Mouse (Mus musculus): Measurements from ENCODE around the gene Hpd. TPM values are rescaled to one million over a fixed set of nuclear protein-coding genes. Genes with fewer than 3 reads are reported as not detected.

The Hpd gene
- total and polyA plus RNA-seq, 2 experiments from 2014 or later = not detected

GRCm38 (mm10) chr5:123157972-123158371 is 24.6 kb downstream of the Hpd start:
- H3K4me1 ChIP-seq (ENCODE audit: insufficient read depth) = no peaks in the 10 kb centered on the region
- ATAC-seq (no peak), DNase-seq (no peak)
- no peak overlapping the region for H3K9ac ChIP-seq
- peaks cover 79% of the 10 kb centered on the region for H3K36me3 ChIP-seq (ENCODE audit: insufficient read depth)
- no peak overlapping the region for H3K27ac ChIP-seq (ENCODE audit: low read depth, low read length)
- no peaks in the 10 kb centered on the region for H3K9me3 ChIP-seq (ENCODE audit: low read length)
- H3K4me3 ChIP-seq (ENCODE audit: low read depth, low read length) = no peak overlapping the region
- no peaks in the 10 kb centered on the region for H3K27me3 ChIP-seq (ENCODE audit: insufficient read depth, low read length)
- no peak for TF ChIP-seq CTCF (IDR thresholded peaks at IDR 0.05; ENCODE audit: low read depth)
- H3K4me2 ChIP-seq (ENCODE audit: low read depth) = no peak overlapping the region
- WGBS = 93% methylated on average over 4 of the region's 4 CpGs

DNA sequence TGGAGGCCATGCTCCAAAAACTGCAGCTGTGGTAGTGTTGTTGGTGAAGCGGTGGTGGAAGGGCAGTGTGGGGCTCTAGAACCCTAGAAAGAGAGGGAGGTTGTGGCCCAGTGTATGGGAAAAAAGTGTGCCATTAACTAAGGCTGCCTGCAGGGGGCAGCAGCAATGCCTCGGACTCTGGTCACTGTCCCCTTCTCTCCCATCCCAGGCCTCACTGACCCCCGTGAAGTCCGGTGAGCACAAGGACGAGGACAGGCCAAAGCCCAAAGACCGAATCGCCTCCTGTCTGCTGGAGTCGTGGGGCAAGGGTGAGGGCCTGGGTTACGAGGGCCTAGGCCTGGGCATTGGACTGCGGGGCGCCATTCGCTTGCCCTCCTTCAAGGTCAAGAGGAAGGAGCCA is 25.8 kb downstream of the Hpd start:
- Histone ChIP-seq H3K27ac (ENCODE audit: low read depth, low read length) (no peak overlapping the region), H3K4me2 (ENCODE audit: low read depth) (no peak overlapping the region), H3K4me3 (ENCODE audit: low read depth, low read length) (no peak overlapping the region), H3K36me3 (ENCODE audit: insufficient read depth) (peaks cover 76% of the 10 kb centered on the region), H3K27me3 (ENCODE audit: insufficient read depth, low read length) (no peaks in the 10 kb centered on the region), H3K9me3 (ENCODE audit: low read length) (no peaks in the 10 kb centered on the region), H3K4me1 (ENCODE audit: insufficient read depth) (no peaks in the 10 kb centered on the region), H3K9ac (no peak overlapping the region)
- ATAC-seq (no peak), DNase-seq (no peak)
- WGBS = 87% methylated on average over 12 of the region's 12 CpGs
- peak; percentile 60 for TF ChIP-seq CTCF (IDR thresholded peaks at IDR 0.05; ENCODE audit: low read depth)

GRCm38 (mm10) chr5:123155425-123155824 is 27.1 kb downstream of the Hpd start:
- ATAC-seq (peak; percentile 55; the same call in 1 of the 2 replicates), DNase-seq (peak; percentile 74)
- Histone ChIP-seq H3K9me3 (ENCODE audit: low read length) (no peaks in the 10 kb centered on the region), H3K4me1 (ENCODE audit: insufficient read depth) (peaks cover 8% of the 10 kb centered on the region), H3K27ac (ENCODE audit: low read depth, low read length) (no peak overlapping the region), H3K4me2 (ENCODE audit: low read depth) (no peak overlapping the region), H3K4me3 (ENCODE audit: low read depth, low read length) (no peak overlapping the region), H3K36me3 (ENCODE audit: insufficient read depth) (peaks cover 63% of the 10 kb centered on the region), H3K9ac (no peak overlapping the region), H3K27me3 (ENCODE audit: insufficient read depth, low read length) (no peaks in the 10 kb centered on the region)
- 52% methylated on average over 7 of the region's 7 CpGs for WGBS
- TF ChIP-seq CTCF (IDR thresholded peaks at IDR 0.05; ENCODE audit: low read depth) = peak; percentile 78

DNA sequence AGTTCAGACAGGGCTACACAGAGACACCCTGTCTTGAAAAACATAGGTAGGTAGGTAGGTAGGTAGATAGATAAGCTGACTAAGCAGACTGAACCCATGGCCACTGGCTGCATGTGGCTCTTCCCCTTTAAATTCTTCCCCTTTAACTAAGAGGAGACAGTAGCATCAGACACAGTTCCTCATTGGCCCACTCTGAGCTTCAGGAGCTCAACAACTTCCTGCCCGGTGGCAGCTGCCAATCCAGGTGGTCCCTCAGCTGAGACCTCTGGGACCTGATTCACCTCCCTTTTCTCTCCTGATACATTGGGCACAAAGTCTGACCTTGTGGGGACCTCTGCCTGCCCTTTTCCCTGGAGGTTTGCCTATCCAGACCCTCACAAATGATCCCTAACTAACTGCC is 29.6 kb downstream of the Hpd start:
- Histone ChIP-seq H3K4me2 (ENCODE audit: low read depth) (no peak overlapping the region), H3K36me3 (ENCODE audit: insufficient read depth) (peaks cover 50% of the 10 kb centered on the region), H3K4me3 (ENCODE audit: low read depth, low read length) (no peak overlapping the region), H3K4me1 (ENCODE audit: insufficient read depth) (peaks cover 19% of the 10 kb centered on the region), H3K27ac (ENCODE audit: low read depth, low read length) (no peak overlapping the region), H3K9ac (no peak overlapping the region), H3K9me3 (ENCODE audit: low read length) (no peaks in the 10 kb centered on the region), H3K27me3 (ENCODE audit: insufficient read depth, low read length) (no peaks in the 10 kb centered on the region)
- WGBS = 71% methylated on average over 1 of the region's 1 CpGs
- DNase-seq (no peak), ATAC-seq (no peak)
- TF ChIP-seq CTCF (IDR thresholded peaks at IDR 0.05; ENCODE audit: low read depth) = no peak

DNA sequence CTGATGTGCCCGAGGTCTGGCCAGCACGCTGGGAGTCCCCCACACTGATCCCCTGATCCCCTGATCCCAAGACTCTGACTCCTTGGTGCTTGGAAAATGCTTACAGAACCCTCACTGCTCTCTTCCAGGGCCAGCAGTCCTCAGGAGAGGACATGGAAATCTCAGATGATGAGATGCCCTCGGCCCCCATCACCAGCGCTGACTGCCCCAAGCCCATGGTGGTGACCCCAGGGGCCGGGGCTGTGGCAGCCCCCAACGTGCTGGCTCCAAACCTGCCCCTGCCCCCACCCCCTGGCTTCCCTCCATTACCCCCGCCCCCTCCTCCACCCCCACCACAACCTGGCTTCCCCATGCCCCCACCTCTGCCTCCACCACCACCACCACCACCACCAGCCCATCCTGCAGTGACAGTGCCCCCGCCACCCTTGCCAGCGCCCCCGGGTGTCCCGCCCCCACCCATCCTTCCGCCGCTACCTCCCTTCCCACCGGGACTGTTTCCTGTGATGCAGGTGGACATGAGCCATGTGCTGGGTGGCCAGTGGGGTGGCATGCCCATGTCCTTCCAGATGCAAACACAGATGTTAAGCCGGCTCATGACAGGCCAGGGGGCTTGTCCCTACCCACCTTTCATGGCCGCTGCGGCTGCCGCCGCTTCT is 30.7 kb downstream of the Hpd start:
- DNase-seq = no peak
- Histone ChIP-seq H3K4me3 (ENCODE audit: low read depth, low read length) (no peak overlapping the region), H3K4me2 (ENCODE audit: low read depth) (no peak overlapping the region), H3K27ac (ENCODE audit: low read depth, low read length) (no peak overlapping the region), H3K27me3 (ENCODE audit: insufficient read depth, low read length) (no peaks in the 10 kb centered on the region), H3K9ac (no peak overlapping the region), H3K36me3 (ENCODE audit: insufficient read depth) (peaks cover 50% of the 10 kb centered on the region), H3K4me1 (ENCODE audit: insufficient read depth) (peaks cover 19% of the 10 kb centered on the region), H3K9me3 (ENCODE audit: low read length) (no peaks in the 10 kb centered on the region)
- 94% methylated on average over 18 of the region's 19 CpGs for WGBS
- no peak for ATAC-seq
- TF ChIP-seq CTCF (IDR thresholded peaks at IDR 0.05; ENCODE audit: low read depth) = no peak

- Histone ChIP-seq H3K9me3 (ENCODE audit: low read length) (no peaks in the 10 kb centered on the region), H3K36me3 (ENCODE audit: insufficient read depth) (peaks cover 50% of the 10 kb centered on the region), H3K9ac (no peak overlapping the region), H3K4me3 (ENCODE audit: low read depth, low read length) (peak overlapping the region; percentile 40; the same call in 1 of the 2 replicates), H3K27me3 (ENCODE audit: insufficient read depth, low read length) (no peaks in the 10 kb centered on the region), H3K4me1 (ENCODE audit: insufficient read depth) (peaks cover 19% of the 10 kb centered on the region), H3K4me2 (ENCODE audit: low read depth) (peak overlapping the region; percentile 69), H3K27ac (ENCODE audit: low read depth, low read length) (no peak overlapping the region)
- no peak for TF ChIP-seq CTCF (IDR thresholded peaks at IDR 0.05; ENCODE audit: low read depth)
- ATAC-seq (peak; percentile 49), DNase-seq (peak; percentile 37)
- WGBS = 31% methylated on average over 7 of the region's 7 CpGs
Measured at GRCm38 (mm10) chr5:123151077-123151476, 31.4 kb downstream of the Hpd start.

- peaks cover 19% of the 10 kb centered on the region for H3K4me1 ChIP-seq (ENCODE audit: insufficient read depth)
- peak overlapping the region; percentile 39; the same call in 1 of the 2 replicates for H3K9ac ChIP-seq
- ATAC-seq (no peak), DNase-seq (no peak)
- H3K4me2 ChIP-seq (ENCODE audit: low read depth) = peak overlapping the region; percentile 69
- H3K27ac ChIP-seq (ENCODE audit: low read depth, low read length) = no peak overlapping the region
- no peaks in the 10 kb centered on the region for H3K9me3 ChIP-seq (ENCODE audit: low read length)
- H3K4me3 ChIP-seq (ENCODE audit: low read depth, low read length) = peak overlapping the region; percentile 40
- TF ChIP-seq CTCF (IDR thresholded peaks at IDR 0.05; ENCODE audit: low read depth) = no peak
- no peaks in the 10 kb centered on the region for H3K27me3 ChIP-seq (ENCODE audit: insufficient read depth, low read length)
- WGBS = 38% methylated on average over 7 of the region's 7 CpGs
- peaks cover 50% of the 10 kb centered on the region for H3K36me3 ChIP-seq (ENCODE audit: insufficient read depth)
Measured at GRCm38 (mm10) chr5:123150641-123151040, 31.9 kb downstream of the Hpd start.
